Mouse (Mus musculus): ENCODE data around the gene Dhx16. TPM values are rescaled to one million over a fixed set of nuclear protein-coding genes. Genes with fewer than 3 reads are reported as not detected.

Dhx16 gene
- polyA plus RNA-seq, 1 experiment from 2014 or later = 70.4 TPM

DNA sequence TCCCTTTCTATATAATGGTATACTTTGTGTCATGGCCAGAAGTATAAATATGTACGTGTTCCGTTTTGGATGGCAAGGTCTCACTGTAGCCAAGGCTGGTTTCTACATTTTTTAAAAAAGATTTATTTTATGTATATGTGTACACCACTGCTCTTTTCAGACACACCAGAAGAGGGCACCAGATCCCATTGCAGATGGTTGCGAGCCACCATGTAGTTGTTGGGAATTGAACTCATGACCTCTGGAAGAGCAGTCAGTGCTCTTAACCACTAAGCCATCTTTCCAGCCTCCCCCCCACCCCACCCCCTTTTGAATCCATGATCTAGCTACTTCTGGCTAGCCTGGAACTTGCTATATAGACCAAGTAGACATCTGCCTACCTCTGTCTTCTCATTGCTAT, 36.1 kb upstream of the Dhx16 start:
- peaks cover 8% of the 10 kb centered on the region for H3K4me1 ChIP-seq (replicated peaks; ENCODE audit: control insufficient read depth, insufficient read depth, low read length)
- H3K4me3 ChIP-seq (ENCODE audit: low read depth, low read length) = no peak overlapping the region
- ATAC-seq (replicated peaks; ENCODE audit: low FRiP score) (no peak), DNase-seq (ENCODE audit: low spot score) (no peak)
- WGBS = 89% methylated on average over 3 of the region's 3 CpGs
- H3K9ac ChIP-seq (ENCODE audit: low read depth, low read length) = no peak overlapping the region
- no peak overlapping the region for H3K27ac ChIP-seq (ENCODE audit: low read depth, low read length)
- H3K27me3 ChIP-seq (replicated peaks; ENCODE audit: control insufficient read depth, insufficient read depth, low read length) = no peaks in the 10 kb centered on the region
- H3K9me3 ChIP-seq (ENCODE audit: control insufficient read depth, low read length) = no peaks in the 10 kb centered on the region
- H3K36me3 ChIP-seq (ENCODE audit: control insufficient read depth, insufficient read depth, low read length) = peaks cover 30% of the 10 kb centered on the region
- H3K4me2 ChIP-seq = no peak overlapping the region

DNA sequence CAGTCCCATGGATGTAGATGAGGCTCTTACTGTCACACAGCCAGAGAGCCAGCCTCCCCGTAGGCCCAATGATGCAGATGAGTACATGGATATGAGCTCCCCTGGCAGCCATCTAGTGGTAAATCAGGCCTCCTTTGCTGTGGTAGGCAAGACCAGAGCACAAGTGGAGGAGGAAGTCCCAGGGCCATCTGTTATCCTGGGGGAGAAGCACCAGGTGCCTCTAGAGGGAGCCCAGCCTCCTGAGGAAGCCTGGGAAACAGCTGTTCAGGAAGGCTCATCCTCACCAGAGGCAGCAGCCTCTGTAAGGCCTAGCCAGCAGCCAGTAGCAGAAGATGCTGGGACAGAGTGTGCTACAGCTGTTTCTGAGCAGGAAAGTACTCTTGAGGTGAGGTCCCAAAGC, 31.5 kb upstream of the Dhx16 start:
- ATAC-seq (replicated peaks; ENCODE audit: low FRiP score) (no peak), DNase-seq (ENCODE audit: low spot score) (peak; percentile 26)
- 56% methylated on average over 1 of the region's 1 CpGs for WGBS
- Histone ChIP-seq H3K4me1 (replicated peaks; ENCODE audit: control insufficient read depth, insufficient read depth, low read length) (peaks cover 10% of the 10 kb centered on the region), H3K27ac (ENCODE audit: low read depth, low read length) (no peak overlapping the region), H3K27me3 (replicated peaks; ENCODE audit: control insufficient read depth, insufficient read depth, low read length) (no peaks in the 10 kb centered on the region), H3K9ac (ENCODE audit: low read depth, low read length) (no peak overlapping the region), H3K4me2 (no peak overlapping the region), H3K36me3 (ENCODE audit: control insufficient read depth, insufficient read depth, low read length) (peaks cover 65% of the 10 kb centered on the region), H3K9me3 (ENCODE audit: control insufficient read depth, low read length) (no peaks in the 10 kb centered on the region), H3K4me3 (ENCODE audit: low read depth, low read length) (no peak overlapping the region)

DNA sequence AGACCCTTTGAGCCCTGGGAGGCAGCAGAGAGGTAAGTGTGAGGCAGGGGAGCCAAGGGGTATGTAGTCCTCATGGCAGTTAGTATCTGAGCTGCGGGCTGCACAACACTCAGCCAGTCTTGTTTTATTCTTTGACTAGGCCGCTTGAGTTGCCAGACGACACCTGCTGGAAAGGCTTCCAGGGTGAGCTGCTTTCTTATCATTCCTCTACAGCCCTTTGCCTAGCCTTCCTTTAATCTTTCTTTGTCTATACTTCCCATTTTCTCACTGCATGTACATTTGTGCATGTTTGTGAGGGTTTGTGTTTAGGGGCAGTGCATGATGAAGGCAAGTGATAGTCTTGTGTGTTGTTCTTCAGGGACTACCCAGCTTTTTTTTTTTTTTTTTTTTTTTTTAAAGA, 28.6 kb upstream of the Dhx16 start:
- Histone ChIP-seq H3K27me3 (replicated peaks; ENCODE audit: control insufficient read depth, insufficient read depth, low read length) (no peaks in the 10 kb centered on the region), H3K4me1 (replicated peaks; ENCODE audit: control insufficient read depth, insufficient read depth, low read length) (peaks cover 10% of the 10 kb centered on the region), H3K27ac (ENCODE audit: low read depth, low read length) (peak overlapping the region; percentile 86), H3K4me3 (ENCODE audit: low read depth, low read length) (no peak overlapping the region), H3K36me3 (ENCODE audit: control insufficient read depth, insufficient read depth, low read length) (peaks cover 66% of the 10 kb centered on the region), H3K9me3 (ENCODE audit: control insufficient read depth, low read length) (no peaks in the 10 kb centered on the region), H3K9ac (ENCODE audit: low read depth, low read length) (peak overlapping the region; percentile 10; the same call in 1 of the 2 replicates), H3K4me2 (0 out of 2 replicates have a peak overlapping the region, but pooled peaks have one; percentile 13)
- WGBS = 46% methylated on average over 3 of the region's 3 CpGs
- no peak for DNase-seq (ENCODE audit: low spot score)
- ATAC-seq (replicated peaks; ENCODE audit: low FRiP score) = peak; percentile 83

DNA sequence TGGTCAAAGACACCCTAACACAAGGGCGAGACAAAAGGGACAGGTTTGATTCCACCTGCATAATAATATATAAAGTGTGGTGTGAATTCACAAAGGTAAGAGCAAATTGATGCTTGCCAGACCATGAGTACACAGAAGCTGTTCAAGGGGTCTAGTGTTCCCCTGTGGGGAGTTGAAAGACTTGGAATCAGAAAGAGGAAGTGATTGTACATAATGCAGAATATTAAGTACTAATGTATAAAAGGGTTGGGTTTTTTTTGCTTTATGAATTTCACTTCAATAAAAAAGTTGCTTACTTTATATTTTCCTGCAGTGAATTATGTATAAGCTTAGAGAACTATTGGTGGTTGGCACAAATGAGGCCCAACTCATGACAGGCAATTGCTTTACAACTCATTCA, 20.2 kb upstream of the Dhx16 start:
- WGBS = 82% methylated on average over 1 of the region's 1 CpGs
- Histone ChIP-seq H3K4me2 (no peak overlapping the region), H3K4me3 (ENCODE audit: low read depth, low read length) (no peak overlapping the region), H3K9ac (ENCODE audit: low read depth, low read length) (no peak overlapping the region), H3K9me3 (ENCODE audit: control insufficient read depth, low read length) (no peaks in the 10 kb centered on the region), H3K27me3 (replicated peaks; ENCODE audit: control insufficient read depth, insufficient read depth, low read length) (no peaks in the 10 kb centered on the region), H3K4me1 (replicated peaks; ENCODE audit: control insufficient read depth, insufficient read depth, low read length) (peaks cover 8% of the 10 kb centered on the region), H3K27ac (ENCODE audit: low read depth, low read length) (no peak overlapping the region; the same call in 1 of the 2 replicates), H3K36me3 (ENCODE audit: control insufficient read depth, insufficient read depth, low read length) (peaks cover 15% of the 10 kb centered on the region)
- no peak for DNase-seq (ENCODE audit: low spot score)
- no peak for ATAC-seq (replicated peaks; ENCODE audit: low FRiP score)

DNA sequence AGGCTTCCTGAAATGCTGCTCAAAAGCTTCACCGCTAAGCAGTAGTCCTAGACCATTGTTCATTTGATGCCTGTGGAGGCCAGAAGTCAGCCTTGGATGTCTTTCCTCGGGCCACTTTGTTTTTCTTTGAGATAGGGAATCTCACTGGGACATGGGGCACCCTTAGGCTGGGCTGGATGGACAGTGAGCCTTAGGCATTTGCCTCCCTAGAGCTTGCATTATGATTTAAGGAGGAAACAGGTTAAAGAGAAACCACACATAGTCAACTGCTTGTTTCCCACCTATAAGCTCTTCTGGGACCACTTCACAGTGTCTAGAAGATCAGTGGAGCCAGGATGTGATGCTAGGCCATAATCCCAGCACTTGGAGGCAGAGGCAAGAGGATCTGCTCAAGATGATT, 19.8 kb upstream of the Dhx16 start:
- Histone ChIP-seq H3K4me3 (ENCODE audit: low read depth, low read length) (no peak overlapping the region), H3K9me3 (ENCODE audit: control insufficient read depth, low read length) (no peaks in the 10 kb centered on the region), H3K4me1 (replicated peaks; ENCODE audit: control insufficient read depth, insufficient read depth, low read length) (peaks cover 11% of the 10 kb centered on the region), H3K9ac (ENCODE audit: low read depth, low read length) (no peak overlapping the region), H3K36me3 (ENCODE audit: control insufficient read depth, insufficient read depth, low read length) (peaks cover 11% of the 10 kb centered on the region), H3K4me2 (no peak overlapping the region), H3K27ac (ENCODE audit: low read depth, low read length) (no peak overlapping the region), H3K27me3 (replicated peaks; ENCODE audit: control insufficient read depth, insufficient read depth, low read length) (no peaks in the 10 kb centered on the region)
- DNase-seq (ENCODE audit: low spot score) (no peak), ATAC-seq (replicated peaks; ENCODE audit: low FRiP score) (no peak)
- 71% methylated on average over 2 of the region's 2 CpGs for WGBS

DNA sequence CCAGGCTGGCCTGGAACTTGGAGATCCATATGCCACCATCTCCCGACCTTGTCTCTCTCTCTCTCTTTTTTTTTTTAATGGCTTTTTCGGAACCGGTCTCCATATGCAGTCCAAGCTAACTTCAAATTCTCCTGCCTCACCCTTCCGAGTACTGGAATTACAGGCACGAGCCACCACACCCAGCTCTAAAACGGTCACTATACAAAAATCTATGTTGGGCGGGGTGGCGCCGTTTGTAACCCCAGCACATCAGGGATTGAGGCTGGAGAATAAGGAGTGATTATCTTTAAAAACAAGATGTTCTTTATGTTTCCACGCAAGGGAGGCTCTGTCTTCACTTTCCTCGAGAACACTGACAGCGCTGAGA, 18.8 kb upstream of the Dhx16 start:
- DNase-seq (ENCODE audit: low spot score) (no peak), ATAC-seq (replicated peaks; ENCODE audit: low FRiP score) (no peak)
- H3K36me3 ChIP-seq (ENCODE audit: control insufficient read depth, insufficient read depth, low read length) = peaks cover 9% of the 10 kb centered on the region
- 6% methylated on average over 12 of the region's 12 CpGs for WGBS
- no peaks in the 10 kb centered on the region for H3K9me3 ChIP-seq (ENCODE audit: control insufficient read depth, low read length)
- H3K27ac ChIP-seq (ENCODE audit: low read depth, low read length) = peak overlapping the region; percentile 83; the same call in 1 of the 2 replicates
- H3K9ac ChIP-seq (ENCODE audit: low read depth, low read length) = peak overlapping the region; percentile 81
- peak overlapping the region; percentile 69 for H3K4me2 ChIP-seq
- H3K27me3 ChIP-seq (replicated peaks; ENCODE audit: control insufficient read depth, insufficient read depth, low read length) = no peaks in the 10 kb centered on the region
- peak overlapping the region; percentile 76 for H3K4me3 ChIP-seq (ENCODE audit: low read depth, low read length)
- peaks cover 14% of the 10 kb centered on the region for H3K4me1 ChIP-seq (replicated peaks; ENCODE audit: control insufficient read depth, insufficient read depth, low read length)

DNA sequence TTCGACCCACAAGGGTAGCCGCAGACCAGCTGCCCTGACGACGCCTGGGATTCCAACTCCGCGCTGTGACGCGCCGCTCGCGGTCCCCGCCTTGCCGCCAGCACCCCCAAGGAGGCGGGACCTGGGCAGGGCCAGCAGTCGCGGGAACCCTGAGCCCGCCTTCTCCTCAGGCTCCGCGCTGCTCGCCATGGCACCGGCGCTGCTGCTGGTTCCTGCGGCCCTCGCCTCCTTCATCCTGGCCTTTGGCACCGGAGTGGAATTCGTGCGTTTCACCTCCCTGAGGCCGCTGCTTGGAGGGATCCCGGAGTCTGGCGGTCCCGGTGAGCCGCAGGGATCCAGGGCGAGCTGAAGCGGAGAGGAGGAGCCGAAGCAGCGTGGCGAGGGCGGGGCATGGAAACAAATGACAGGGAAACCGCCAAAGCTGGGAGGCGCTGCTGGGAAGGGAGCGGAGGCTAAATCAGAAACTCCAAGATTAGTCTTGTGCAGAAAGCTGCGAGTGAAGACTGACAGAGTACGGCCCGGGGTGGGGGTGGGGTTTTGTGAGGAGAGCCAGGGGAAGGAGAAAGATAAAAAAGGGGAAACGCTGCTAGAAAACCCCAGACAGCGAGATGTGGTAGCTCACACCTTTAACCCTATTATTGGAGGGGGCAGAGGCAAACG, 18.3 kb upstream of the Dhx16 start, which contains the start of gene Nrm:
Nrm (plus strand) TSS at position 121 of the 660 bp plus-strand sequence.
- peak within 1 kb of the TSS; percentile 69 for H3K4me2 ChIP-seq
- peak within 1 kb of the TSS; percentile 76 for H3K4me3 ChIP-seq (ENCODE audit: low read depth, low read length)
- H3K27me3 ChIP-seq (replicated peaks; ENCODE audit: control insufficient read depth, insufficient read depth, low read length) = no peaks in the 10 kb centered on the region
- H3K36me3 ChIP-seq (ENCODE audit: control insufficient read depth, insufficient read depth, low read length) = peaks cover 9% of the 10 kb centered on the region
- DNase-seq (ENCODE audit: low spot score) = peak; percentile 93
- peak; percentile 93 for ATAC-seq (replicated peaks; ENCODE audit: low FRiP score)
- peak within 1 kb of the TSS; percentile 81 for H3K9ac ChIP-seq (ENCODE audit: low read depth, low read length)
- peak within 1 kb of the TSS; percentile 83 for H3K27ac ChIP-seq (ENCODE audit: low read depth, low read length)
- peaks cover 14% of the 10 kb centered on the region for H3K4me1 ChIP-seq (replicated peaks; ENCODE audit: control insufficient read depth, insufficient read depth, low read length)
- under 1% methylated on average over 47 of the region's 47 CpGs for WGBS
- H3K9me3 ChIP-seq (ENCODE audit: control insufficient read depth, low read length) = no peaks in the 10 kb centered on the region

DNA sequence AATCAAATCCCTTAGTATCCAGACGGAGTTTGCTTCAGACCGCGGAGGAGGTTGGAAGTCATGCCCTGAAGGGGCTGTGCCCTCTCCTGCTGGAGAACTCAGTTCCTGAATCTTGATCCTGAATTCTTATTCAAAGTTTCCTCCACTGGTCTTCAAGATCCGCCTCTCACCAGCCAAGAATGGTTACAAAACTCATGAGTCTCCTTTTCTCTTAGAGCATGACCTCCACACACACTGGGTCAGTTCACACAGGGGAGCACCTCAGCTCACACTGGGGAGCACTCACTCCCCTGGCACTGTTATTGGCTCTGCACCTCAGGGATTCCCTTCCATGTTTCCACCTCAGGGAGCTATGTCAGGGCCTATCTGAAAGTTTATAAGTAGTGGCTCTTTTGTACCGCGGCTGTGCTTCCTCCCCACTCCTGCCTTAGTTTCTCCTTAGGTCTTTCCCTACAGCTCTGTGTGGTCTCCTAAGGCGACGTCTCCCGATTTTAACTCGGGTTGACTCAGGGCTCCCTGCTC, 14.7 kb upstream of the Dhx16 start:
- peaks cover 36% of the 10 kb centered on the region for H3K4me1 ChIP-seq (replicated peaks; ENCODE audit: control insufficient read depth, insufficient read depth, low read length)
- no peaks in the 10 kb centered on the region for H3K36me3 ChIP-seq (ENCODE audit: control insufficient read depth, insufficient read depth, low read length)
- WGBS = 25% methylated on average over 10 of the region's 10 CpGs
- no peak overlapping the region for H3K9ac ChIP-seq (ENCODE audit: low read depth, low read length)
- no peak for DNase-seq (ENCODE audit: low spot score)
- peak overlapping the region; percentile 97 for H3K4me2 ChIP-seq
- ATAC-seq (replicated peaks; ENCODE audit: low FRiP score) = no peak
- H3K4me3 ChIP-seq (ENCODE audit: low read depth, low read length) = peak overlapping the region; percentile 59
- peak overlapping the region; percentile 82; the same call in 1 of the 2 replicates for H3K27ac ChIP-seq (ENCODE audit: low read depth, low read length)
- H3K27me3 ChIP-seq (replicated peaks; ENCODE audit: control insufficient read depth, insufficient read depth, low read length) = peaks cover 4% of the 10 kb centered on the region; the same call in 1 of the 2 replicates
- H3K9me3 ChIP-seq (ENCODE audit: control insufficient read depth, low read length) = no peaks in the 10 kb centered on the region
